Mouse (Mus musculus): ENCODE measurements around the gene Hectd3. TPM values are rescaled to one million over a fixed set of nuclear protein-coding genes. Genes with fewer than 3 reads are reported as not detected.

Gene Hectd3
- polyA plus RNA-seq, 1 experiment from 2014 or later = 21.5 TPM

GRCm38 (mm10) chr4:117019206-117020134 is 24.4 kb downstream of the Hectd3 start, which contains the start of gene Eif2b3:
TSS of gene Eif2b3 (plus strand) at chr4:117019402.
- H3K9ac ChIP-seq = peak within 1 kb of the TSS; percentile 88
- H3K4me1 ChIP-seq (replicated peaks) = peaks cover 11% of the 10 kb centered on the region
- WGBS = under 1% methylated on average over 61 of the region's 61 CpGs
- ATAC-seq (ENCODE audit: low FRiP score) = peak; percentile 97
- H3K4me3 ChIP-seq = peak within 1 kb of the TSS; percentile 86
- H3K9me3 ChIP-seq = no peaks in the 10 kb centered on the region
- peak within 1 kb of the TSS; percentile 80 for H3K4me2 ChIP-seq
- H3K27ac ChIP-seq = 0 out of 2 replicates have a peak within 1 kb of the TSS, but pooled peaks have one; percentile 62
- H3K36me3 ChIP-seq = peaks cover 19% of the 10 kb centered on the region
- H3K27me3 ChIP-seq = no peaks in the 10 kb centered on the region

GRCm38 (mm10) chr4:117023469-117023868 is 28.4 kb downstream of the Hectd3 start:
- Histone ChIP-seq H3K27ac (no peak overlapping the region), H3K4me3 (no peak overlapping the region), H3K9me3 (no peaks in the 10 kb centered on the region), H3K36me3 (peaks cover 34% of the 10 kb centered on the region), H3K27me3 (no peaks in the 10 kb centered on the region), H3K9ac (no peak overlapping the region), H3K4me2 (no peak overlapping the region), H3K4me1 (replicated peaks) (peaks cover 11% of the 10 kb centered on the region)
- no peak for ATAC-seq (ENCODE audit: low FRiP score)
- WGBS = over 99% methylated on average over 4 of the region's 4 CpGs

GRCm38 (mm10) chr4:117031105-117031504 is 36.0 kb downstream of the Hectd3 start:
- no peak overlapping the region for H3K4me3 ChIP-seq
- H3K9me3 ChIP-seq = no peaks in the 10 kb centered on the region
- no peak for ATAC-seq (ENCODE audit: low FRiP score)
- no peak overlapping the region for H3K9ac ChIP-seq
- H3K36me3 ChIP-seq = peaks cover 28% of the 10 kb centered on the region
- H3K27ac ChIP-seq = no peak overlapping the region; the same call in 1 of the 2 replicates
- 0 out of 2 replicates have a peak, but pooled peaks cover 3% of the 10 kb centered on the region for H3K4me1 ChIP-seq (replicated peaks)
- no peak overlapping the region for H3K4me2 ChIP-seq
- H3K27me3 ChIP-seq = no peaks in the 10 kb centered on the region
- WGBS = 100% methylated on average over 1 of the region's 1 CpGs

GRCm38 (mm10) chr4:117039925-117040687 is 45.0 kb downstream of the Hectd3 start:
- peak overlapping the region; percentile 85 for H3K27ac ChIP-seq
- no peak for ATAC-seq (ENCODE audit: low FRiP score)
- no peaks in the 10 kb centered on the region for H3K9me3 ChIP-seq
- peaks cover 24% of the 10 kb centered on the region for H3K4me1 ChIP-seq (replicated peaks)
- H3K27me3 ChIP-seq = no peaks in the 10 kb centered on the region
- H3K36me3 ChIP-seq = peaks cover 3% of the 10 kb centered on the region; the same call in 1 of the 2 replicates
- H3K4me2 ChIP-seq = no peak overlapping the region; the same call in 1 of the 2 replicates
- H3K4me3 ChIP-seq = no peak overlapping the region
- 20% methylated on average over 9 of the region's 9 CpGs for WGBS
- no peak overlapping the region for H3K9ac ChIP-seq

- Histone ChIP-seq H3K4me2 (no peak overlapping the region), H3K36me3 (peaks cover 3% of the 10 kb centered on the region; the same call in 1 of the 2 replicates), H3K4me3 (no peak overlapping the region), H3K4me1 (replicated peaks) (peaks cover 24% of the 10 kb centered on the region), H3K9me3 (no peaks in the 10 kb centered on the region), H3K27ac (peak overlapping the region; percentile 85), H3K9ac (no peak overlapping the region), H3K27me3 (no peaks in the 10 kb centered on the region)
- 32% methylated on average over 1 of the region's 1 CpGs for WGBS
- ATAC-seq (ENCODE audit: low FRiP score) = no peak
These were observed 45.7 kb downstream of the Hectd3 start for GRCm38 (mm10) chr4:117040791-117041190.

- ATAC-seq (ENCODE audit: low FRiP score) = no peak
- Histone ChIP-seq H3K36me3 (peaks cover 3% of the 10 kb centered on the region; the same call in 1 of the 2 replicates), H3K9ac (no peak overlapping the region), H3K27ac (peak overlapping the region; percentile 85), H3K4me2 (no peak overlapping the region), H3K9me3 (no peaks in the 10 kb centered on the region), H3K27me3 (no peaks in the 10 kb centered on the region), H3K4me3 (no peak overlapping the region), H3K4me1 (replicated peaks) (peaks cover 24% of the 10 kb centered on the region)
- 59% methylated on average over 4 of the region's 4 CpGs for WGBS
These were observed 46.2 kb downstream of the Hectd3 start for GRCm38 (mm10) chr4:117041283-117041721.

- Histone ChIP-seq H3K9me3 (no peaks in the 10 kb centered on the region), H3K4me2 (no peak overlapping the region), H3K9ac (no peak overlapping the region), H3K27ac (no peak overlapping the region), H3K4me1 (replicated peaks) (0 out of 2 replicates have a peak, but pooled peaks cover under 1% of the 10 kb centered on the region), H3K27me3 (no peaks in the 10 kb centered on the region), H3K36me3 (peaks cover 18% of the 10 kb centered on the region), H3K4me3 (no peak overlapping the region)
- no peak for ATAC-seq (ENCODE audit: low FRiP score)
- 84% methylated on average over 3 of the region's 3 CpGs for WGBS
These were observed 53.7 kb downstream of the Hectd3 start for GRCm38 (mm10) chr4:117048836-117049235.

GRCm38 (mm10) chr4:117049485-117049884 is 54.4 kb downstream of the Hectd3 start:
- Histone ChIP-seq H3K4me3 (no peak overlapping the region), H3K9me3 (no peaks in the 10 kb centered on the region), H3K36me3 (peaks cover 18% of the 10 kb centered on the region), H3K9ac (no peak overlapping the region), H3K27ac (no peak overlapping the region), H3K4me1 (replicated peaks) (0 out of 2 replicates have a peak, but pooled peaks cover 3% of the 10 kb centered on the region), H3K27me3 (no peaks in the 10 kb centered on the region), H3K4me2 (no peak overlapping the region)
- WGBS = 96% methylated on average over 1 of the region's 1 CpGs
- no peak for ATAC-seq (ENCODE audit: low FRiP score)

GRCm38 (mm10) chr4:117052626-117053025 is 57.5 kb downstream of the Hectd3 start:
- ATAC-seq (ENCODE audit: low FRiP score) = no peak
- no peak overlapping the region for H3K27ac ChIP-seq
- WGBS = 77% methylated on average over 4 of the region's 4 CpGs

GRCm38 (mm10) chr4:117053956-117054355 is 58.8 kb downstream of the Hectd3 start:
- no peak for ATAC-seq (ENCODE audit: low FRiP score)
- Histone ChIP-seq H3K36me3 (peaks cover 17% of the 10 kb centered on the region), H3K9me3 (no peaks in the 10 kb centered on the region), H3K27me3 (no peaks in the 10 kb centered on the region), H3K4me1 (replicated peaks) (0 out of 2 replicates have a peak, but pooled peaks cover 3% of the 10 kb centered on the region), H3K27ac (peak overlapping the region; percentile 60), H3K4me3 (no peak overlapping the region), H3K4me2 (no peak overlapping the region), H3K9ac (no peak overlapping the region)
- 70% methylated on average over 4 of the region's 4 CpGs for WGBS

More at GRCm38 (mm10) chr4:117052626-117053025, 57.5 kb downstream of the Hectd3 start:
- H3K36me3 ChIP-seq = peaks cover 15% of the 10 kb centered on the region
- no peak overlapping the region for H3K4me3 ChIP-seq
- H3K4me1 ChIP-seq (replicated peaks) = 0 out of 2 replicates have a peak, but pooled peaks cover 3% of the 10 kb centered on the region
- H3K4me2 ChIP-seq = no peak overlapping the region
- no peaks in the 10 kb centered on the region for H3K9me3 ChIP-seq
- no peak overlapping the region for H3K9ac ChIP-seq
- H3K27me3 ChIP-seq = no peaks in the 10 kb centered on the region

Data from hindbrain, embryonic 13.5 days (tissue).